Mouse (Mus musculus): ENCODE results near the gene Disp2. TPM values are rescaled to one million over a fixed set of nuclear protein-coding genes. Genes with fewer than 3 reads are reported as not detected.
A peak's percentile ranks its signal among the peaks of the same experiment; 100 is the strongest.

Gene Disp2
- polyA plus RNA-seq, 1 experiment from 2014 or later: 0.32 TPM

- Histone ChIP-seq H3K4me1 (replicated peaks) (peaks cover 64% of the 10 kb centered on the region), H3K4me3 (replicated peaks) (peak overlapping the region; percentile 94), H3K27ac (replicated peaks) (peak overlapping the region; percentile 68), H3K4me2 (peak overlapping the region; percentile 100), H3K9me3 (replicated peaks) (no peaks in the 10 kb centered on the region), H3K36me3 (replicated peaks) (peaks cover 21% of the 10 kb centered on the region), H3K27me3 (peaks cover 32% of the 10 kb centered on the region), H3K9ac (peak overlapping the region; percentile 92)
- peak; percentile 51 for ATAC-seq (ENCODE audit: insufficient read depth)
- WGBS (ENCODE audit: insufficient replicate concordance): under 1% methylated on average over 113 of the region's 113 CpGs
These were observed 33.3 kb upstream of the Disp2 start for GRCm38 (mm10) chr2:118745915-118746901.

GRCm38 (mm10) chr2:118747301-118747960 is 32.1 kb upstream of the Disp2 start:
- 33% methylated on average over 10 of the region's 10 CpGs for WGBS (ENCODE audit: insufficient replicate concordance)
- H3K27me3 ChIP-seq: peaks cover 23% of the 10 kb centered on the region
- no peak for ATAC-seq (ENCODE audit: insufficient read depth)
- peaks cover 76% of the 10 kb centered on the region for H3K4me1 ChIP-seq (replicated peaks)
- peak overlapping the region; percentile 92; the same call in 1 of the 2 replicates for H3K9ac ChIP-seq
- peaks cover 21% of the 10 kb centered on the region for H3K36me3 ChIP-seq (replicated peaks)
- H3K4me3 ChIP-seq (replicated peaks): peak overlapping the region; percentile 94
- no peaks in the 10 kb centered on the region for H3K9me3 ChIP-seq (replicated peaks)
- peak overlapping the region; percentile 100 for H3K4me2 ChIP-seq
- peak overlapping the region; percentile 9; the same call in 1 of the 2 replicates for H3K27ac ChIP-seq (replicated peaks)

DNA sequence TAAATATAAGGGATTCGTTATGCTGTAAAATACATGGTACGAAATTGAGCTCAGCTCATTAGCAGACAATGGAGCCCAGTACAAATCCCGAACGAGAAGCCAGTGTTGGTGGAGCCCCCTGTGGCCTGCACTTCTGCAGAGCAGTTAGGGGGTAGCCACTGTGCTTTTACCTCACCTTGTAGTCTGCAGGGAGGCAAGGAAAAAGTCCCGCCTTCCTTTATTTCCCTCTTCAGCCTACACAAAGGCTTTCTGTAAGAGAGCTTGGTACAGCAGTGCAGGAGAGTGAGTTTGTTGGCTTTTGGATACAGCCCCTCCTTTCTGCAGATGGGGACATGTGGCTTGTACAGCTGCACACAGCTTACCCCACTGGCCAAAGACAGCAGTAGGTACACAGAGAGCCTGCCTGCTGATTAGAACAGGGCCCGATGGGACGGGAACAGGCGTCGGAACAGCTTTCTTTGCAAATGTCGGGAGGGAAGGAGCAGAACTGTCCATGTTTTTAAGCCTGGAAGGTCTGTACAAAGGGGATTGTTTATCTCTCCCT is 30.1 kb upstream of the Disp2 start:
- peaks cover 81% of the 10 kb centered on the region for H3K4me1 ChIP-seq (replicated peaks)
- H3K9me3 ChIP-seq (replicated peaks): no peaks in the 10 kb centered on the region
- no peak overlapping the region for H3K27ac ChIP-seq (replicated peaks)
- H3K4me2 ChIP-seq: no peak overlapping the region
- no peak overlapping the region for H3K4me3 ChIP-seq (replicated peaks)
- ATAC-seq (ENCODE audit: insufficient read depth): no peak
- peaks cover 21% of the 10 kb centered on the region for H3K36me3 ChIP-seq (replicated peaks)
- H3K9ac ChIP-seq: no peak overlapping the region
- 69% methylated on average over 10 of the region's 10 CpGs for WGBS (ENCODE audit: insufficient replicate concordance)
- peaks cover 7% of the 10 kb centered on the region for H3K27me3 ChIP-seq

DNA sequence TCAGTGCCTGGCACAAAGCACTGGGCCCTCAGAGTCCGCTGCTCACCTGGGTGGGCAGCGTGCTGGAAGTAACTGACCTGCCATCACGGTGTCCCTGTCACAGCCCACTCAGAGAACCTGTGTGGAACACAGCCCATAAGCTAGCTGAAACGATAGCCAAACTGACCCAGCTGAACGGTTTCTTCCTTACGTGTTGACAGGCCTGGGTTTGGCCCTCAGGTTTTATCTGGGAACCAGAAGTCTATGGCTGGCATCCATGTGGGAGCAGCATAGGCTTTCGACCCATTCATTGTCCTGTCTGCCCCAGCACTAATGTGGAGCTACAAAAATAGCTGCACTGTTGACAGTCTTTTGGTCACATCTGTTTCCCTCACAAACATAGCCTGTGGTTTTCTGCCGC is 29.0 kb upstream of the Disp2 start:
- no peak overlapping the region for H3K9ac ChIP-seq
- H3K4me3 ChIP-seq (replicated peaks): no peak overlapping the region
- no peaks in the 10 kb centered on the region for H3K9me3 ChIP-seq (replicated peaks)
- ATAC-seq (ENCODE audit: insufficient read depth): no peak
- H3K27ac ChIP-seq (replicated peaks): 0 out of 2 replicates have a peak overlapping the region, but pooled peaks have one; percentile 0
- WGBS (ENCODE audit: insufficient replicate concordance): 60% methylated on average over 8 of the region's 8 CpGs
- 0 out of 2 replicates have a peak, but pooled peaks cover 5% of the 10 kb centered on the region for H3K27me3 ChIP-seq
- peaks cover 21% of the 10 kb centered on the region for H3K36me3 ChIP-seq (replicated peaks)
- H3K4me1 ChIP-seq (replicated peaks): peaks cover 70% of the 10 kb centered on the region
- no peak overlapping the region for H3K4me2 ChIP-seq

DNA sequence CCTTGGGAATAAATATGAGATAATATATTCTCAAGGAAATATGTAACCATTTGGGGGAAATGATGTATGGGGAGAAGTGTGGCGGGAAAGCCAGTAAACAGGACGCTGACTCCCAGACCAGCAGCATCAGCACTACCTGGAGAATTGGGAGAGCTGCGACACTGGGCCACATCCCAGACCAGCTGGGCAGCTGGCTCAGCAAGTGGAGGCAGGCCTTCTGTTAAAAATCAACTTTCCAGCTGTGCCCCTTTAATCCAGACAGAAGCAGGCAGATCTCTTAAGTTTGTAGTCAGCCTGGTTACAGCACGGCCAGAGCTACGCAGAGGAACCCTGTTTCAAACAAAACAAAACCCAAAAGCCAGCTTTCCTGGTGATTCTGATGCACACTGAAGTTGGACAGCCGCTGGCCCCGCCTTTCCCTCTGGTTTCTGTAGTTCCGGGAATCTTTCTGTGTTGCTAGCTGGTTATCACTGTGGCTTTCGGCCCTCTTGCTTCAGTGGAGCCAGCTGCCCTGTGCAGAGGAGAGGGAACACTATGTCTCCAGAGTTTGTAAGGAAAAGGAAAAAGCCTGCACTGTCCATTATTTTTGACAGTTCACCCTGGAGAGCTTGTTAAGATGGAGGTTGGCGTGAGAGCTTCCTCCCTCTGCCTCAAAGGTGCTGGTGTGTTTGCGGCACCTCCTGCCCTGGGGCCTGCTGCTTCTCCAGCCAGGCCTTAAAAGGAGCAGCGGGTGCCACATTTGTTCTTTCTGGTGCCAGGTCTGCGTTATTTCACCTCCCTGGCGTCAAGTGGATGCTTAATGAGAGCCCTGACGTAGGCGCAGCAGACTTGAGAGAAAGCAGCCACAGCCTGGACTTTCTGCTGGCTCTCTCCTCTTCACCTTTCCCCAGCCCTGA is 27.4 kb upstream of the Disp2 start:
- Histone ChIP-seq H3K4me2 (peak overlapping the region; percentile 49), H3K36me3 (replicated peaks) (peaks cover 21% of the 10 kb centered on the region), H3K9me3 (replicated peaks) (no peaks in the 10 kb centered on the region), H3K9ac (peak overlapping the region; percentile 19), H3K27me3 (peaks cover 5% of the 10 kb centered on the region; the same call in 1 of the 2 replicates), H3K27ac (replicated peaks) (peak overlapping the region; percentile 83), H3K4me1 (replicated peaks) (peaks cover 58% of the 10 kb centered on the region), H3K4me3 (replicated peaks) (no peak overlapping the region)
- 50% methylated on average over 16 of the region's 16 CpGs for WGBS (ENCODE audit: insufficient replicate concordance)
- ATAC-seq (ENCODE audit: insufficient read depth): peak; percentile 51

GRCm38 (mm10) chr2:118752792-118753108 is 26.8 kb upstream of the Disp2 start:
- H3K4me3 ChIP-seq (replicated peaks): no peak overlapping the region
- H3K9ac ChIP-seq: peak overlapping the region; percentile 19; the same call in 1 of the 2 replicates
- peaks cover 52% of the 10 kb centered on the region for H3K4me1 ChIP-seq (replicated peaks)
- peaks cover 5% of the 10 kb centered on the region; the same call in 1 of the 2 replicates for H3K27me3 ChIP-seq
- H3K9me3 ChIP-seq (replicated peaks): no peaks in the 10 kb centered on the region
- WGBS (ENCODE audit: insufficient replicate concordance): 26% methylated on average over 4 of the region's 4 CpGs
- peak; percentile 78 for ATAC-seq (ENCODE audit: insufficient read depth)
- peak overlapping the region; percentile 83 for H3K27ac ChIP-seq (replicated peaks)
- H3K36me3 ChIP-seq (replicated peaks): peaks cover 21% of the 10 kb centered on the region
- H3K4me2 ChIP-seq: peak overlapping the region; percentile 49

DNA sequence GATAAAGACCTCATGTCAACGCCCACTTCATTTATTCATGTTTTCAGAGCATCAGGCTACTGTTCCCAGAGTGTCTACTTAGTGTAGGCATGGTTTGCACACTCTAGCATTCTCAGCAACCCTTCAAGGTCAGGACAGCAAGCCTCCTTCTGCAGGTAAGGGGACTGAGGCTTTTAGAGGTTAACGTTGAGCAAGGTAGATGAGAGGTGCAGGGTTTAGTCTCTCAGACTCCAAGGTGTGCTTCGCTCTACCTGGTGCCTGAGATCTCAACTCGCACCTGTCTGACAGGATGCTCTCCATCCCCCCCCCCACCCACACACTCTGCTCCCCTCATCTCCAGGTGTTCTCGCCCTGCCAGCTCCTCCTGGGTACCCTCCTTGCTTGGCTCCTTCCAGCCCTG is 25.4 kb upstream of the Disp2 start:
- 75% methylated on average over 5 of the region's 5 CpGs for WGBS (ENCODE audit: insufficient replicate concordance)
- Histone ChIP-seq H3K9ac (no peak overlapping the region), H3K4me2 (no peak overlapping the region), H3K36me3 (replicated peaks) (peaks cover 7% of the 10 kb centered on the region), H3K4me3 (replicated peaks) (no peak overlapping the region), H3K4me1 (replicated peaks) (peaks cover 42% of the 10 kb centered on the region), H3K27me3 (peaks cover 15% of the 10 kb centered on the region), H3K9me3 (replicated peaks) (no peaks in the 10 kb centered on the region), H3K27ac (replicated peaks) (no peak overlapping the region)
- ATAC-seq (ENCODE audit: insufficient read depth): no peak

DNA sequence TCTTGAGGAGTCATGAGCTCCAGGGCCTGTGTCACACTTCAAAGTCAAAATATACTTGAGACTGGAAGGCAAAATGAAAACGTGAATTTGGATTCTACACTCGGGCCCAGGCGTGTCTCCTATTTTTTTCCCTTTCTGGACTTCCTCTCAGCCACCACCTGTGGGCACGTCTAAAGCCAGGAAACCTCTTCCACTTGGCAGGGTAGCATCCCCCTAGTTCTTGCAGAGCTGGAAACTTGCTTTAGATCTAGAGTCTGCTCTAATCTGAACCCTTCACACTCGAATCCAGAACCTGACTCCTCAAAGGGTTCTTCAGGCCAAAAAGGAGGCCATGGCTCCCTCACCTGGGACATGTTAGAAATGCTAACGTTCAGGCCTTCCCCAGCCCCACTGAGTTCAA is 24.1 kb upstream of the Disp2 start:
- H3K9me3 ChIP-seq (replicated peaks): no peaks in the 10 kb centered on the region
- H3K27ac ChIP-seq (replicated peaks): no peak overlapping the region
- peaks cover 44% of the 10 kb centered on the region for H3K4me1 ChIP-seq (replicated peaks)
- H3K9ac ChIP-seq: no peak overlapping the region
- H3K4me3 ChIP-seq (replicated peaks): no peak overlapping the region
- H3K27me3 ChIP-seq: peaks cover 24% of the 10 kb centered on the region
- H3K4me2 ChIP-seq: no peak overlapping the region
- 62% methylated on average over 6 of the region's 6 CpGs for WGBS (ENCODE audit: insufficient replicate concordance)
- ATAC-seq (ENCODE audit: insufficient read depth): no peak
- H3K36me3 ChIP-seq (replicated peaks): no peaks in the 10 kb centered on the region

- 32% methylated on average over 4 of the region's 4 CpGs for WGBS (ENCODE audit: insufficient replicate concordance)
- Histone ChIP-seq H3K4me1 (replicated peaks) (peaks cover 42% of the 10 kb centered on the region), H3K36me3 (replicated peaks) (no peaks in the 10 kb centered on the region), H3K9me3 (replicated peaks) (no peaks in the 10 kb centered on the region), H3K4me2 (no peak overlapping the region), H3K27me3 (peaks cover 30% of the 10 kb centered on the region), H3K4me3 (replicated peaks) (no peak overlapping the region), H3K9ac (no peak overlapping the region), H3K27ac (replicated peaks) (no peak overlapping the region)
- no peak for ATAC-seq (ENCODE audit: insufficient read depth)
These were observed 23.4 kb upstream of the Disp2 start for GRCm38 (mm10) chr2:118756103-118756502.

- Histone ChIP-seq H3K27me3 (peaks cover 30% of the 10 kb centered on the region), H3K27ac (replicated peaks) (no peak overlapping the region), H3K4me3 (replicated peaks) (no peak overlapping the region), H3K9ac (no peak overlapping the region), H3K4me1 (replicated peaks) (peaks cover 51% of the 10 kb centered on the region), H3K9me3 (replicated peaks) (no peaks in the 10 kb centered on the region), H3K36me3 (replicated peaks) (no peaks in the 10 kb centered on the region), H3K4me2 (peak overlapping the region; percentile 13; the same call in 1 of the 2 replicates)
- peak; percentile 34; the same call in 1 of the 2 replicates for ATAC-seq (ENCODE audit: insufficient read depth)
- WGBS (ENCODE audit: insufficient replicate concordance): 5% methylated on average over 8 of the region's 8 CpGs
These were observed 19.7 kb upstream of the Disp2 start for GRCm38 (mm10) chr2:118759828-118760227.

All from liver, embryonic 15.5 days (tissue).